Mouse (Mus musculus): ENCODE results near the gene Snta1.
"Not testable (repeated sequence)": the region's sequence is repeated elsewhere in the genome, so short reads cannot be mapped to it uniquely, and the experiment has no call there.

Gene Snta1

GRCm38 (mm10) chr2:154372151-154372829 lies 35.6 kb downstream of the Snta1 start:
- peak; percentile 90 for DNase-seq

GRCm38 (mm10) chr2:154367510-154367909 lies 40.4 kb downstream of the Snta1 start:
- DNase-seq = no peak

DNA sequence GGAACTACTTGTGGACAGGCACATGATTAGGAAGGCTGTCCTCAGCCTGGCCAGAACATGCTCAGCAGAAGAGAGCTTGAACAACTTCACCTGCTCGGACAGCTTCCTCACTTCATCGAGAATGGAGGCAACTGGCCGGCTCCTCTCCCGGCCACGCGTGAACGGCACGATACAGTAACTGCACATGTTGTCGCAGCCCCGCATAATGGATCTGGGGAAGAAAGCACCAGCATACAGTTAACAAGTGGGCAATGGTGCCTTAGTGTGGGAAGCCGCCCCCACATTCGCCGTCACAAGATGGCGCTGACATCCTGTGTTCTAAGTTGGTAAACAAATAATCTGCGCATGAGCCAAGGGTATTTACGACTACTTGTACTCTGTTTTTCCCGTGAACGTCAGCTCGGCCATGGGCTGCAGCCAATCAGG lies 53.9 kb downstream of the Snta1 start:
- not testable (repeated sequence) for DNase-seq

DNA sequence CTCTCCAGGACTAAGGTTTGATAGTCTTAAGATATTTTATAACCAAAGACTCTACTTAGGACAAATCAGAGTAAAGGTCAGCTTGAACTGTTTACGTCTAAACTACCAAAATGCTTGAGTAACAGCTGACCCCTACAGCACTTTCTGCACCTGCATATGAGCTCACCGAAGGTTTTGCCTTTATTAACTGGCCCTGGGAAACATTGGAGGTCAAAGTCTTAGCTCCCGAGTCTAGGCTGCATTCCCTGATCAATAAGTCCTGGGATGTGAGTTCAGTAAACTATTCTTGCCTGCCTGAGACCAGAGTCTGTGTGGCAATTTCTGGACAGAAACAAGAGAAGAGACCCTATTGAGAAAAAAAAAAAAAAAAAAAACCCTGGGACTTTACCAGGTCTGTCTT lies 59.7 kb downstream of the Snta1 start:
- DNase-seq = no peak

GRCm38 (mm10) chr2:154339356-154339755 lies 68.5 kb downstream of the Snta1 start:
- no peak for DNase-seq

GRCm38 (mm10) chr2:154338161-154338560 lies 69.7 kb downstream of the Snta1 start:
- DNase-seq = no peak

DNA sequence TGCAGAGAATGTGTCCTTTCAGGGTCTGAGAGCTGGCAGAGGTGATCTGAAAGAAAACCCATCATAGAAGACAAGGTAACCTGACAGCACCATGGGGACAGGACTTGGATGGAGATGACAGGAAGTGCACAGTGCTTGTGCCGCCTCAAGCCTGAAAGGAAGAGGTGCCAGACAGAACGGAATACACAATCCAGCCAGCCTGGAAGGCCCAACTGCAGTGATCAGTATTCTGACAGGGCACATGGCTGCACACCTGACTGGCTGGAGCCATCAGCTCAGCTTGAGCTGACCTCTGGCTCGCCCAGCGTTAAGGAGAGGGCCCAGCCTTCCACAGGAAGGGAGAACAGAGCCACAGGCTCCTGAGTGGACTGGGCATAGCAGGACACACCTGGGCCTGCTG lies 72.3 kb downstream of the Snta1 start:
- DNase-seq = no peak

GRCm38 (mm10) chr2:154326852-154327251 lies 81.0 kb downstream of the Snta1 start:
- DNase-seq = no peak

Data from lung, postnatal 36 days (tissue).